Mouse (Mus musculus) heart, postnatal 10 days (tissue): ENCODE results near the gene Rabgap1. TPM values are rescaled to one million over a fixed set of nuclear protein-coding genes. Genes with fewer than 3 reads are reported as not detected.

Source experiments
- DNase-seq, 2 experiments: peaks; one replicate each; pipeline ENCODE4 v3.0.0; 2021
- intact Hi-C: fragments of 180-260 bp; cut with DNase I; formaldehyde crosslinking; loops from one replicate; pipeline ENCODE4 v1.15.1; 2025
- total RNA-seq, 2 experiments: library from RNA; stranded (reverse); gene quantifications; 2 replicates each; pipeline ENCODE4 v1.2.3; 2021

The Rabgap1 gene
- total RNA-seq, 2 experiments from 2014 or later = 45.9 to 56.7 TPM

GRCm38 (mm10) chr2:37511134-37511901 is 68.2 kb downstream of the Rabgap1 start:
- DNase-seq = no peak
- intact Hi-C loops = no loop called here

GRCm38 (mm10) chr2:37516030-37516710 is 73.1 kb downstream of the Rabgap1 start, which contains the start of gene Gpr21:
Gene Gpr21, plus strand, starts transcription at chr2:37516332.
- intact Hi-C loops = loop anchor here (5.0 kb wide), 1 partner anchor 256 kb away; no protein-coding TSS in a partner anchor
- DNase-seq = no peak

- peak; percentile 14 to 31 for DNase-seq
- intact Hi-C loops = loop anchor here (5.0 kb wide), 1 partner anchor 255 kb away; no protein-coding TSS in a partner anchor
These were observed 73.9 kb downstream of the Rabgap1 start for GRCm38 (mm10) chr2:37516922-37517462.

DNA sequence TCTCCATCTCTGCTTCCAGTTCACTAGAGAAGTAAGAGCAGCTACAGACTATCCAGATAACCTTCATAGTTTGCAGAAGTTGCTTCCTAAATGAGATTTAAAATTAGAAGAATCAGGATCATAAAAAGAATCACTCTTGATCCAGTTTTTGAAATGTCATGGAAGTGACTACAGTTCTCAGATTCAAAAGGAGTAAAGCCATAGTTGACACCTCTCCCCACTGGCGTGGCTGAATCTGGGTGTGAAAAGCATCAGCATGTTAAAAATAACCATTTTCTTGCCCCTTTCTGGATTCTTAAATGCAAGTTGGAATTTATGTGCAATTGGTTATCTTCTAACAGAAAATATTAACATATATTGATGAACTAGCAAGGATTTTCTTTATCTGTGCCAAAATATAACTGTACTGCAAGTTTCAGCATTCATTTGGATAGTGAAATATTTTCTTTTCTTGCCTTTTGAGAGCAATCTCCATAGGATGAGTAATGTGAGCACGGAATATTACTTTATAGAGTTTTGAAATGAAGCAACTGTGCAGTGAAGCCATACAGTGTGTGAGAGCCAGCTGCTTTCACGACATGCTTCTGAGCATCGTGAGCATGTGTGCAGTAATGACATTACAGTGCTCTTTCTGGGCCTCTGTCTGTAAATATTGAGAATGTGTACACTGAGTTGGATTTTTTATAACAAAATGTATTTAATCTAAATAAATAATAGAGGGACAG is 75.6 kb downstream of the Rabgap1 start:
- DNase-seq = no peak
- intact Hi-C loops = loop anchor here (5.0 kb wide), 1 partner anchor 254 kb away; no protein-coding TSS in a partner anchor

DNA sequence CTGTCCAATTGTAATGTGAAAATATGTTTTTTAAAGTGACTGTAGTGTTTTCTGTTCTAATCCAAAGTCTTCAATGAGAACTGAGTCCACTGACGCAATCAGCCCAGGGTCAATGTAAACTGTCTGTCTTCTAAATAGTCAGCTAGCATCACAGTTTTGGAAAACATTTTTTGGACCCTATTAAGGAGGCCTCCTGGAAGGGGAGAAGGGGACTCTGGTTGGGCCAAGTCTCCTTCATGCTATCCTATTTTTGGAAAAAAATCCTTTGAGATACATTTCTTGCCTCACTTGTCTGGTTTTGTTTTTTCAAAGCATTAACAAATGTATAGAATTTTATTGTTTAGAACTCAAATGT is 76.2 kb downstream of the Rabgap1 start:
- DNase-seq = no peak
- intact Hi-C loops = loop anchor here (5.0 kb wide), 1 partner anchor 253 kb away; no protein-coding TSS in a partner anchor

DNA sequence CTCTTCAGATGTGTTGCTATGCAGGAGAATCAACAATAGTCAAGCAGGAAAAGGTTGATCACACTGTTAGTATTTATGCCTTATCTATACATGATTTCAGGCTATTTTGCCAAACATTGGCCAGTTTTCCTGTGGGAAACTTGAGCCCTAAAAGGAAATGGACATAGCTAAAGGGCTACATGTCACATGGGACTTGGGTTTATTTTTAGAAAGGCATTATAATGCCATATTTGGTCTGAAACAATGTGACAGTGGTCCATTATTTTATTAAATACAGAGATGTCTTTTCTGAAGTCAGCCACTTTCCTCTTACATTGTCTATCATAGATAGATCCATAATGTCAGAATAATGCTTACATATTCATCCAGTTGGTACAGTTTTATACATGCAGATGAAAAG is 84.5 kb downstream of the Rabgap1 start:
- intact Hi-C loops = no loop called here
- DNase-seq = peak; percentile 20 to 30

DNA sequence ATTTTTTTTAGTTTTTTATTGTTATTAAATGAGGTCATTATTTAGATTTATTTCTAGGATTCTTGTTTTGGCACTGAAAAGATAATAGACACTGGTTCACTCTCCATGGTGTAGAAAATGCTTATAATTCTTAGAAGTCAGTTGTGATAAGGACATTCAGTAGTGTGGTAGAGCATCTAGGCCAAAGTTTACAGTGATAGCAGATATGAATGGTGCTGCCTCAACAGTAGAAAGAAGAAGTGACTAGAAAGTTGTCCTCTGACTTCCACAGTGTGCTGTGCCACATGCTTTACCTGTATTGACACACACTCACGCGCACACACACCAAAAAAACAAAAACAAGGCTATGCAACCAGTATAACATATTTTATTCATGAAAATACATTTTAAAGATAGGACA is 86.3 kb downstream of the Rabgap1 start:
- no peak for DNase-seq
- intact Hi-C loops = no loop called here

DNA sequence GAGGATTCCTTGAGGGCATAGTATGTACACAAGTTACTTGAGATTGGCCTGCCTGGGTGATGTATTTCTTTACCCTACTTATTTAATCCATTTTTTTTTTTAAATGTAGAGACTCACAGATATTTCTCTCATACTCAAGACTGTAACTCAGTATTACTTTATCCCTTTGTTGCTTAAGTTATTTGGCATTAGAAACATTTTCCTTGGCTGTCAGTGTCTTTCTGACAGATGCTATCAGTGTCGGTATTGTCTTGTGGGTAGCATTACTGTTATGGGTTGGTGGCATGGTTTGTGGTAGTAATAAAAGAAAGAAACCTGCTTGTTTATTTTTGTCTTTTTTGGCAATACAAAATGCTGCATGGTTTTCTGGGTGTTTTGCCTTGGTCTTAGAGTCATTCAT is 87.7 kb downstream of the Rabgap1 start:
- intact Hi-C loops = no loop called here
- no peak for DNase-seq

GRCm38 (mm10) chr2:37531639-37532038 is 88.6 kb downstream of the Rabgap1 start:
- intact Hi-C loops = no loop called here
- DNase-seq = no peak

DNA sequence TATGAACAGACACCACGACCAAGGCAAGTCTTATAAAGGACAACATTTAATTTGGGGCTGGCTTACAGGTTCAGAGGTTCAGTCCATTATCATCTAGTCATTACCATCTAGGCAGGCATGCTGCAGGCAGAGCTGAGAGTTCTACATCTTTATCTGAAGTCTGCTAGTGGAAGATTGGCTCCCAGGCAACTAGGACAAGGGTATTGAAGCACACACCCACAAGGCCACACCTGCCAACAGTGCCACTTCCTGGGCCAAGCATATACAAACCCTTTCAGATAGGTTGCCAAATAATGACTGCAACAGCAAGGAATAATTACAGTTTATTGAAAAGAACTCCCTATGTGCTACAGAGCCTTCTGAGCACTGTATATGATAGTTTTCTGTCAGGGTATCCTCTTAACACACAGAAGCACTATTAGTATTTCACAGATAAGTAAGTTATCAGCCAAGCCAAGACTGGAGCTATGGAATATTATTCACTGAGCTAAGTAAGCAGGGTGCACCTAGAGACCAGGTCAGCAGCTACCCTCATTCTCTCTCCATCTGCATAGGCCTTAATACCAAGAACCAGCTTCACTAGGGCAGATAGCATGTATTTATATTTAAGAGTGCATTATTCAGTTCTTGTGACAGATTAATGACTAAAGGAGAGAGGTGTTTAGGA is 106.4 kb downstream of the Rabgap1 start:
- DNase-seq = peak; percentile 44 to 55
- intact Hi-C loops = no loop called here

- intact Hi-C loops = no loop called here
- no peak for DNase-seq
These were observed 113.3 kb downstream of the Rabgap1 start for GRCm38 (mm10) chr2:37556366-37556765.

DNA sequence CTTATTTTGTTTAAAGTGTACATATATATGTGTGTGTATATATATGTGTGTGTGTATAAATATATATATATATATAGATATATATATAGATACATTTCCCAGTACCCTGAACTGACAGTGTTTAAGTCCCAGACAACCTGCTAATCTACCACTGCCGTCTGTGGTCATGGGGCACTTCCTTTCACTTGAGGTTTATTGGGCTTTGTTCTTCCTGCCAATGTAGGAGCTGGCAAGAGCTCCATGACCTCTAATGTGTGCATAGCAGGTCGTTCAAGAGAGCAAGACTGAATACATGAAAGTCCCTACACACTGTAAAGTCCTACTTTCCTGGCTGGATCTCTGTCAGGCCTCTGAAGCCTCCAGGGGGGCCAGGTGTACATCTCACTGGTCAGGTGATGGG is 122.5 kb downstream of the Rabgap1 start:
- intact Hi-C loops = loop anchor here (5.0 kb wide), 1 partner anchor 207 kb away; no protein-coding TSS in a partner anchor

DNA sequence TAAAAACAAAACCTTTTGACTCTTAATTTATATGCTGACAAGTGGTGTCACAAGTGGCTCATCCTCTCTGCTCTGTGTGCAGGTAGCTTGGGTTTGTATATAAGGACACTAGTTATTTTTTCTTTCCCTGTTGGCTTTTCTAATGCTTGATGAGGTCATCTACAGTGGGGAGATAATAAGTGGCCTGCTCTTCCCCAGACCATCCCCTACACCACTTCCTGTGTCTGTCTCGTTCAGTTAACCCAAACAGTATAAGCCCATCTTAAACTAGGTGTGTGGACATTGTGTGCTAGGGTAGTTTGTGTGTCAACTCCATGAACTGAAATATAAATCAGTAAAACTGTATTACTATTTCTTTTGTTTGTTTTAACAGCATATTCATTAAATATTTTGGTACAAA is 123.0 kb downstream of the Rabgap1 start:
- intact Hi-C loops = loop anchor here (5.0 kb wide), 1 partner anchor 206 kb away; no protein-coding TSS in a partner anchor
- DNase-seq = no peak

More for the DNA sequence above, 122.5 kb downstream of the Rabgap1 start:
- DNase-seq = peak; percentile 27 to 33

- intact Hi-C loops = loop anchor here (5.0 kb wide), 1 partner anchor 202 kb away; no protein-coding TSS in a partner anchor
- DNase-seq = no peak
These were observed 126.8 kb downstream of the Rabgap1 start for GRCm38 (mm10) chr2:37569888-37570287.

DNA sequence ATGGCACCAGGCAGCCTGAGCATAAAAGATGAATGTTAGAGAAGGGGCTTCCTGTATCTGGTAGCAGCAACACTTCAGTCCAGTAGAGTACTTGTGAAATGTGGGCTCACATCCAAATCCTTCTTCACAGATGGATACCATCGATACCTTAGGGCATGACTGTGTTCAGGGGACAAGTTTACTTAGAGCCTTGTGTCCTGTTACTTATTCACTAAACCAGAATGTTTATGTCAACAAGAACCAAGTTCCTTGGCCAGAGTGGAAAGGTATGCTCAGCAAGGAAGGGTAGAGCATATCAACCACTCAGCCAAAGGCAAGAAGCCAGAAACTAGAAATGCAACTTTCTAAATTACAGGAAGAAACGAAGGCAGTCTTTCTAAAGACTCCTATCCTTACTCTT is 127.6 kb downstream of the Rabgap1 start:
- DNase-seq = no peak

DNA sequence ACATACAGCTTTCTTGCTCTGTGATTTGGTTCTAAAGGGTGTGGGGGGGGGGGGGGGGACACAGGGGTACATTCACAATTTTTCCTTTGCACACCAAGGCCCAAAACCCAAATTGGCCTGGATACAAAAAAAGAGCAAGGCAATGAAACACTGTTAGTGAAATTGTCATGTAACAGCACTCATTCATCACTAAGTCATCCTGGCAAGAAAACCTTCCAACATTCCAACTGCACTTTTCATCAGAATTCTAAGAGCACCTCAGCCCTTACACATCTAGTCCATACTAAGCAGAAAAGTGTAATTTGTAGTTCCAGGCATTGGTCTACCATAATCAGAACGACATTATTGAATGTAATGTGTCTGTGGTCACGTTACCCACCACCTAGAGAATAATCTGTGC is 129.1 kb downstream of the Rabgap1 start:
- DNase-seq = no peak
- intact Hi-C loops = no loop called here

More for the DNA sequence above, 127.6 kb downstream of the Rabgap1 start:
- intact Hi-C loops = no loop called here

DNA sequence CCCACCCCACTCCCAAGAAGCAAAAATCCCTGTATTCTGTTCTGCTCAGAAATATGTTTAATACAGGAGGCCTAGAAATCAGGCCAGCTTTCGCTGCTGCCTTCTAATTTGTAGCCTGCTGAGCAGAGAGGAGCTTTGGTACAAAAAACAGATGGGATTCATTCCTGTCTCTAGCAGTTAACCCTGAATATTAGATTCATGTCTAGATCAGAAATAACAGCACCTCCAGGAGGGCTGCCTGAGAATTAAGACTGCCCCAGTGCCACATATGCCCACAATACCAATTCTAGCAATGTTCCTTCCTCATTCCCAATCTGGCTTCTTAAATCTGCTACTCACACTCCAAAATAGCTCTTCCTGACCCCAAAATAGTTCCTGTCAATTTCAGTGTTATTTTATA is 133.6 kb downstream of the Rabgap1 start:
- intact Hi-C loops = no loop called here
- DNase-seq = no peak

GRCm38 (mm10) chr2:37578185-37578584 is 135.1 kb downstream of the Rabgap1 start:
- intact Hi-C loops = no loop called here
- no peak for DNase-seq

DNA sequence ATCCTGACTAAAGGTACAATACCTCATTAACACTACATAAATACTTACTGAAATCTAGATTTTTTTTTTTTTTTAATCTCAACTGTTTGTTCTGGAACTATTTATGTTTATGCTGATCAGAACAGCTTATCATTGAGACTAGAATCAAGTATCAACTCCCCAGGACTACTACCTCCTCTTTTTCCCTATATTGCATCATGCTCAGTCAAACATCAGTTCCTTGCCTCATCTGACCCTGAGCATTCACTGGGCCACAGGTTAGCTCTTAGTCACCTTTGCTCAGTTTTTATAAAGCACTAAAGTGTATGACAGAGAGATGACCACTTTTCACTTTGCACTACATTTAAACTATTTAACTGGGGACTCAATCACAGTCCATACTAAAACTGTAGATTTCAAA is 144.8 kb downstream of the Rabgap1 start:
- no peak for DNase-seq
- intact Hi-C loops = no loop called here
